Mouse (Mus musculus) lung, adult 2 months (tissue): ENCODE measurements around the gene Cyp2f2.

ENCODE experiments used
- CTCF ChIP-seq: fragments of 200-500 bp; IDR thresholded peaks from 2 replicates; pipeline ENCODE4 v1.5.1; 2011; ENCODE audit warnings: mild to moderate bottlenecking, low read length, control low read depth; ENCODE audit not compliant: insufficient read depth
- POLR2A ChIP-seq: fragments of 200-500 bp; IDR thresholded peaks from 2 replicates; pipeline ENCODE4 v1.6.1; 2011; ENCODE audit warnings: low read depth, mild to moderate bottlenecking, control low read depth, low read length, borderline replicate concordance; ENCODE audit errors: extremely low read depth

- TF ChIP-seq CTCF (no peak), POLR2A (no peak)
Measured at GRCm38 (mm10) chr7:27132588-27132987, 12.9 kb downstream of the Cyp2f2 start.
